Mouse (Mus musculus): ENCODE data around the gene Ambra1. TPM values are rescaled to one million over a fixed set of nuclear protein-coding genes. Genes with fewer than 3 reads are reported as not detected.

Gene Ambra1
- polyA plus RNA-seq, 1 experiment from 2014 or later, result 21.5 TPM

DNA sequence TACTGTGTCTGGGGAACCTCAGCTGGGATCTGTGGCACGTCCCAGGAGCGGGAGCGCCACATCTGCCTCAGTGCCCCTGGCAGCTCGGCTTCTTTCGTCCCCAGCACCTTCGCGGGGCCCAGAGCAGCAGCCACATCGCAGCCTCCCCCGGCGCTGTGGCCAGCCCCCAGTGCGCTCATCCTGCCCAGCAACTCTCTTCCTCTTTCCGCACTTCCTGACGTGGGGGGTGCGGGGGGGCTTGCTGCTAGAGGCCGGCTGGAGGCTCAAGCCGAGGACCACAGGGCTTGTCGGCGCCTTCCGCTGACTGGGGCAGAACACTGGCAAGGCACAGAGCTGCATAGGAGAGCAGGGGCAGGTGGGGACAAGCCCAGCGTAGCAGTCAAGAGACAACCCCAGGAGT, 235.5 kb downstream of the Ambra1 start:
- Histone ChIP-seq H3K4me1 (ENCODE audit: control insufficient read depth, insufficient read depth, low read length) (peaks cover 12% of the 10 kb centered on the region), H3K27me3 (ENCODE audit: control insufficient read depth, insufficient read depth, low read length) (0 out of 2 replicates have a peak, but pooled peaks cover 1% of the 10 kb centered on the region), H3K36me3 (ENCODE audit: control insufficient read depth, insufficient read depth, low read length) (no peaks in the 10 kb centered on the region), H3K4me2 (ENCODE audit: low read depth) (no peak overlapping the region), H3K9ac (ENCODE audit: low read length) (peak overlapping the region; percentile 3; the same call in 1 of the 2 replicates), H3K4me3 (ENCODE audit: low read depth, low read length) (no peak overlapping the region), H3K9me3 (ENCODE audit: control insufficient read depth, low read length) (no peaks in the 10 kb centered on the region), H3K27ac (ENCODE audit: low read depth, low read length) (no peak overlapping the region)
- 18% methylated on average over 20 of the region's 20 CpGs for WGBS
- DNase-seq (ENCODE audit: low spot score), result no peak
- ATAC-seq (ENCODE audit: insufficient read depth, low FRiP score, low TSS enrichment), result no peak

DNA sequence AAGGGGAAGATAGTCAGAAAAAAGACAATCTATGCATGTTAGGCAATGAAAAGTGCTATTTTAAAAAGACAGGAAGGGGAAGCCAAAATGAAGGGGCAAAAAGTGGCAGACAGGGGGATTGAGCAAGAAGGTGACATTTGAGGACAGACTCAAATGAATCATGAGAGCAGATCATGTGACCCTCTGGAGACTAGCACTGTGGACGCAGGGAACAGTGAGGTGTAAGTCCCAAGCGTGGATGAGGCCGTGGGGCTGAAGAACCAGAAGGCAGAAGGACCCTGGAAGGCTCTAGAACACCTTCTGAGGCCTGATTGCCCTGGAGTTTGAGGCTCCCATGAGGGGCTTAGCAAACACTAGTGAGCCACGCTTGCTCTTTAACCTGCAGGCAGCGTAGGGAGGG, 236.4 kb downstream of the Ambra1 start:
- 0 out of 2 replicates have a peak, but pooled peaks cover 4% of the 10 kb centered on the region for H3K27me3 ChIP-seq (ENCODE audit: control insufficient read depth, insufficient read depth, low read length)

DNA sequence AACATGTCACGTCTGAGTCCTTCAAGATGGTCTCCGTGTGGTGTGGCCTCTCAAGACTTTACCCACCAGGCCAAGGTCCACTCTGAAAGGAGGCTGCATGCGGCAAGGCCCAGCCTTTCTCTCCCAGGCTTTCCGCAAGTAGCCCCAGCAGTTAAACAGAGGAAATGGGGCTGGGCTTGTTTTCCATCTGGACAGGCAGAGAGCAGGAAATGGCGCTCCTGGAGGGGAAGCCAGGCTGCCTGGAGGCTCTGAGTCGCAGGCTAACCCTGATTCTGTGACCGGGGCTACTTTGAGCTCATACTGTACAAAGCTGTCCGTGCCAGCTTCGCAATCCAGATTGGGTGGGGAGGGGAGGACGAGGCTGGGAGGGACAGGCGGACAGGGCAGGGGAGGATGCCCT, 238.0 kb downstream of the Ambra1 start:
- Histone ChIP-seq H3K27ac (ENCODE audit: low read depth, low read length) (no peak overlapping the region), H3K4me2 (ENCODE audit: low read depth) (no peak overlapping the region), H3K9ac (ENCODE audit: low read length) (no peak overlapping the region), H3K4me3 (ENCODE audit: low read depth, low read length) (no peak overlapping the region), H3K4me1 (ENCODE audit: control insufficient read depth, insufficient read depth, low read length) (peaks cover 9% of the 10 kb centered on the region), H3K27me3 (ENCODE audit: control insufficient read depth, insufficient read depth, low read length) (0 out of 2 replicates have a peak, but pooled peaks cover 4% of the 10 kb centered on the region), H3K36me3 (ENCODE audit: control insufficient read depth, insufficient read depth, low read length) (no peaks in the 10 kb centered on the region), H3K9me3 (ENCODE audit: control insufficient read depth, low read length) (no peaks in the 10 kb centered on the region)
- ATAC-seq (ENCODE audit: insufficient read depth, low FRiP score, low TSS enrichment) (no peak), DNase-seq (ENCODE audit: low spot score) (no peak)
- 61% methylated on average over 11 of the region's 11 CpGs for WGBS

More for the DNA sequence above, 236.4 kb downstream of the Ambra1 start:
- Histone ChIP-seq H3K4me1 (ENCODE audit: control insufficient read depth, insufficient read depth, low read length) (peaks cover 12% of the 10 kb centered on the region), H3K4me2 (ENCODE audit: low read depth) (no peak overlapping the region), H3K9me3 (ENCODE audit: control insufficient read depth, low read length) (no peaks in the 10 kb centered on the region), H3K9ac (ENCODE audit: low read length) (no peak overlapping the region), H3K36me3 (ENCODE audit: control insufficient read depth, insufficient read depth, low read length) (no peaks in the 10 kb centered on the region), H3K27ac (ENCODE audit: low read depth, low read length) (no peak overlapping the region), H3K4me3 (ENCODE audit: low read depth, low read length) (no peak overlapping the region)
- ATAC-seq (ENCODE audit: insufficient read depth, low FRiP score, low TSS enrichment) (no peak), DNase-seq (ENCODE audit: low spot score) (no peak)
- WGBS, result 80% methylated on average over 5 of the region's 5 CpGs

Small RNA genes lying within 50 kb of the gene (microRNA-seq; reads per million reads assigned to microRNA genes)
- not detected for gene Mir6999

Other genes starting within 250 kb of the Ambra1 start
- gene Ckap5, start 203.4 kb upstream of the Ambra1 start, polyA plus RNA-seq (2014; fragmentation: Nextera tagmentation; extraction: Ambion mirVana), result 131 TPM in 2 replicates
- 0.15 and 0.16 TPM in 2 replicates for gene F2, start 93.7 kb upstream of the Ambra1 start, polyA plus RNA-seq (2014; fragmentation: Nextera tagmentation; extraction: Ambion mirVana)
- gene Zfp408, start 80.3 kb upstream of the Ambra1 start, polyA plus RNA-seq (2014; fragmentation: Nextera tagmentation; extraction: Ambion mirVana), result 5.6 and 5.9 TPM in 2 replicates
- 87.0 and 90.9 TPM in 2 replicates for gene Arhgap1, start 80.3 kb upstream of the Ambra1 start, polyA plus RNA-seq (2014; fragmentation: Nextera tagmentation; extraction: Ambion mirVana)
- 37.9 and 38.3 TPM in 2 replicates for gene Atg13, start 19.6 kb upstream of the Ambra1 start, polyA plus RNA-seq (2014; fragmentation: Nextera tagmentation; extraction: Ambion mirVana)
- gene Harbi1, start 19.3 kb upstream of the Ambra1 start, polyA plus RNA-seq (2014; fragmentation: Nextera tagmentation; extraction: Ambion mirVana), result 15.5 and 17.3 TPM in 2 replicates
- gene Chrm4, start 197.1 kb downstream of the Ambra1 start, polyA plus RNA-seq (2014; fragmentation: Nextera tagmentation; extraction: Ambion mirVana), result 0.45 and 0.53 TPM in 2 replicates
- gene Mdk, start 202.2 kb downstream of the Ambra1 start, polyA plus RNA-seq (2014; fragmentation: Nextera tagmentation; extraction: Ambion mirVana), result 1,127 and 1,214 TPM in 2 replicates
- gene Gm9821, start 215.6 kb downstream of the Ambra1 start, polyA plus RNA-seq (2014; fragmentation: Nextera tagmentation; extraction: Ambion mirVana), result 0.37 and 0.58 TPM in 2 replicates
- 34.6 and 37.7 TPM in 2 replicates for gene Dgkz, start 245.7 kb downstream of the Ambra1 start, polyA plus RNA-seq (2014; fragmentation: Nextera tagmentation; extraction: Ambion mirVana)

Data from neural tube, embryonic 11.5 days (tissue).